Mouse (Mus musculus) gastrocnemius, adult 18-20 months (tissue): ENCODE data around the gene Cdk7. TPM values are rescaled to one million over a fixed set of nuclear protein-coding genes. Genes with fewer than 3 reads are reported as not detected.
A peak's percentile ranks its signal among the peaks of the same experiment; 100 is the strongest.
"Not testable (repeated sequence)": the region's sequence is repeated elsewhere in the genome, so short reads cannot be mapped to it uniquely, and the experiment has no call there.

Experiments
- DNase-seq: peaks from one replicate; pipeline ENCODE4 v3.0.0; 2021; ENCODE audit warnings: low spot score
- total RNA-seq, 2 experiments: library from RNA; stranded (reverse); gene quantifications; 2 replicates each; pipeline ENCODE4 v1.2.3; 2021

The Cdk7 gene
- total RNA-seq, 2 experiments from 2014 or later: 12.1 to 13.9 TPM

- DNase-seq: not testable (repeated sequence)
Measured at GRCm38 (mm10) chr13:100728530-100728929, 2.2 kb downstream of the Cdk7 start.

GRCm38 (mm10) chr13:100728086-100728485 lies 2.7 kb downstream of the Cdk7 start:
- DNase-seq: no peak

- DNase-seq: no peak
Measured at GRCm38 (mm10) chr13:100725194-100725593, 5.5 kb downstream of the Cdk7 start.

GRCm38 (mm10) chr13:100724051-100724754 lies 6.5 kb downstream of the Cdk7 start:
- DNase-seq: peak; percentile 13

GRCm38 (mm10) chr13:100721656-100722055 lies 9.1 kb downstream of the Cdk7 start:
- no peak for DNase-seq

GRCm38 (mm10) chr13:100715467-100715866 lies 15.3 kb downstream of the Cdk7 start:
- no peak for DNase-seq

GRCm38 (mm10) chr13:100706206-100706605 lies 24.5 kb downstream of the Cdk7 start:
- no peak for DNase-seq

- no peak for DNase-seq
Measured at GRCm38 (mm10) chr13:100703468-100703867, 27.3 kb downstream of the Cdk7 start.

- DNase-seq: no peak
Measured at GRCm38 (mm10) chr13:100698866-100699265, 31.9 kb downstream of the Cdk7 start.

GRCm38 (mm10) chr13:100697541-100697940 lies 33.2 kb downstream of the Cdk7 start:
- DNase-seq: peak; percentile 38

GRCm38 (mm10) chr13:100687513-100687912 lies 43.2 kb downstream of the Cdk7 start:
- DNase-seq: no peak

GRCm38 (mm10) chr13:100684355-100684754 lies 46.4 kb downstream of the Cdk7 start:
- DNase-seq: no peak

- DNase-seq: no peak
Measured at GRCm38 (mm10) chr13:100682837-100683236, 47.9 kb downstream of the Cdk7 start.

- DNase-seq: no peak
Measured at GRCm38 (mm10) chr13:100681615-100682014, 49.1 kb downstream of the Cdk7 start.

GRCm38 (mm10) chr13:100675936-100676635 lies 54.7 kb downstream of the Cdk7 start:
- no peak for DNase-seq

- DNase-seq: no peak
Measured at GRCm38 (mm10) chr13:100670181-100670741, 60.5 kb downstream of the Cdk7 start.

GRCm38 (mm10) chr13:100669291-100670022 lies 61.3 kb downstream of the Cdk7 start, which contains the start of gene Ccdc125:
Ccdc125 (plus strand) TSS chr13:100669717.
- DNase-seq: no peak

- peak; percentile 51 for DNase-seq
Measured at GRCm38 (mm10) chr13:100659864-100660456, 70.8 kb downstream of the Cdk7 start.

GRCm38 (mm10) chr13:100658091-100658490 lies 72.6 kb downstream of the Cdk7 start:
- DNase-seq: no peak
